Mouse (Mus musculus) bone marrow, adult 2 months (tissue): ENCODE data around the gene Cacng1.

Experiments used
- CTCF ChIP-seq: fragments of 200-500 bp; IDR thresholded peaks from 2 replicates; pipeline ENCODE4 v1.5.1; 2011; ENCODE audit warnings: low read length, control low read depth; ENCODE audit not compliant: control insufficient read depth, insufficient read depth
- POLR2A ChIP-seq: fragments of 200-500 bp; IDR thresholded peaks from 2 replicates; pipeline ENCODE4 v1.6.1; 2011; ENCODE audit warnings: low read depth, mild to moderate bottlenecking, control low read depth, low read length, borderline replicate concordance; ENCODE audit not compliant: control insufficient read depth

DNA sequence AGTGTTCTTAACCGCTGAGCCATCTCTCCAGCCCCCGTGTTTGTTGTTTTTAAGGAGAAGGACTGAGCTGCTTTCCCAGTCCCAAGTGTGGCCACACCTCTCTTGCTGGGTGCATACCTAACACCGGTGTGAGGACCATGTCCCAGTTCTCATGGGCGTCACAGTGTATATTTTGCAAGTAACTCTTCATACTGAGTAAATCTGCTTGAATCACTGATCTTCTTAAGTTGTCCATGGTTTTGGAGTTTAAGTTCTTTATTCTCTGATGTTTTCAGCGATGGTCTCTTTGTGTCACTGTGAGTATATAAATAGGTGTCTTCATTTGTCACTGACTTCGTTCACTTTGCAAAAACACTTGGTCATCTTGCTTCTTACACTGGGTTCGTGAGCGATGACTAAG lies 41.7 kb downstream of the Cacng1 start:
- TF ChIP-seq CTCF = no peak
- no peak for TF ChIP-seq POLR2A
